Mouse (Mus musculus): Measurements from ENCODE around the gene Gsap. TPM values are rescaled to one million over a fixed set of nuclear protein-coding genes. Genes with fewer than 3 reads are reported as not detected.
"Not testable (repeated sequence)": the region's sequence is repeated elsewhere in the genome, so short reads cannot be mapped to it uniquely, and the experiment has no call there.

Gene Gsap
- 2.5 and 2.8 TPM in 2 replicates for polyA plus RNA-seq (2015; fragmentation: Nextera tagmentation; extraction: Ambion mirVana)

DNA sequence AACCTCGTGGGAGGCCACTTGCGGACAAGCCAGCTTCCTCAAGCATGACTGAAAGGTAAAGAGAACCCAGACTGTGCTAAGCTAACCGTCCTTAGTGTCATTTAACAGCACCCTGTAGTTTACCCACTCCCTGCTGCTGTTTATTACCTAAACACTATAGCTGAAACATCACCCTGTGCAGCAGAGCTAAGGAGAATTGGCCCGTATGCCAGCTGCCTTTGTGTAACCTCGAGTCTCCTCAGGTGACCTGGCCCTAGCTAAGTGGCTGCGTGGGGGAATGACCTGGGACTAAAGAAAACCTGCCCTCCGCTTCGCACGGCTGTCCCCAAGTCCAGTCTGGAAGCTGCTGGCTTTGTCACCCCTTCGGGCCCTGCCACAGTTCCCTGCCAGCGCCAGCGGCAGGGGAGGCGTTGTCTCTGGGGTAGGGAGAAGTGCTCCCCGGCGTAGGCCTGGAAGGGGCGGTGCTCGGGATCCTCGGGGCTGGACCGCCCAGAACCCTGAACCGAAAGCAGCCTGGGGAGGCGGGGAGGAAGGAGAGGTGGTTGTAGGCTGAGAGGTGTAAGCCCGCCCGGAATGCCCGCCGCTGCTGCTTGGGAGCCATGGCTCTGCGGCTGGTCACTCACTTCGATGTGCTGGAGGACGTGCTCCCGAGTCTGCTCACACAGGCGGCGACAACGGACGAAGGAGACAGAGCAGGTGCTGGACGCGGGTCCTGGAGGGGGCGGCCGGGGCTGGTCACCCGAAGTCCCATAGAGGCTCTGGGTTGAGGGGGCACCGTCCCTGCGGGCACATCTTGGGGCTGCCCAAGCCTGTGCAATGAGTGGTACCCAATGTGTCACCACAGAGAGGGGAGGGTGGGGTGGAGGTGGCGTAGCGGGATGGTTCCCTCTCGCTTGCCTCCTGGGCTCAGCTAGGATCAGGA is at the start of gene Gsap:
Gene Gsap, plus strand, starts transcription at position 492 of the 922 bp plus-strand sequence.
- peaks cover 10% of the 10 kb centered on the region; the same call in 1 of the 2 replicates for H3K4me1 ChIP-seq (ENCODE audit: insufficient read depth, low read length)
- no peaks in the 10 kb centered on the region for H3K9me3 ChIP-seq (ENCODE audit: low read length)
- WGBS: 4% methylated on average over 43 of the region's 43 CpGs
- H3K36me3 ChIP-seq (ENCODE audit: insufficient read depth, low read length): no peaks in the 10 kb centered on the region
- ATAC-seq (ENCODE audit: low FRiP score, low TSS enrichment): peak; percentile 95
- H3K27ac ChIP-seq (ENCODE audit: low read length): no peak within 1 kb of the TSS
- peak within 1 kb of the TSS; percentile 69 for H3K9ac ChIP-seq (replicated peaks; ENCODE audit: low read length)
- H3K4me2 ChIP-seq (replicated peaks; ENCODE audit: low read depth, low read length): peak within 1 kb of the TSS; percentile 89
- H3K4me3 ChIP-seq (ENCODE audit: low read length): peak within 1 kb of the TSS; percentile 61
- no peaks in the 10 kb centered on the region for H3K27me3 ChIP-seq (ENCODE audit: insufficient read depth, low read length)

DNA sequence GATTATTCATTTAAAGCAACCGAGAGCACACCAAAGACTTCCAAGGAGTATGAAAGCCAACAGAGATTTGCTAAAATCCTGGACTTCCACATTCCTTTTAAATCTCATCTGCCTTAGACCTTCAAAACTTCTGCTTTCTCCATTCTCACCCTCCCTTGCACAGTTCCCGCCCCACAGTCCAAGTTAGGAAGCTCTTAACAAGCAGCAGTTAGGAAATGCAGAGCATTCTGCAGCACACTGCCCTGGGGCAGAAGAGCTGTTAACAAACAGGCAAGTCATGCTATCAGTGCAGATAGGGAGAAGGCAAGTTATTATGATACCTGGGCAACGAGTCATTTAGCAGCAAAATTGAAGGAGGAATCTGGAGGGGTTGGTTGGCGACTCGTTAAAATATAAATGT is 49.5 kb upstream of the Gsap start:
- Histone ChIP-seq H3K4me3 (ENCODE audit: low read length) (no peak overlapping the region), H3K9me3 (ENCODE audit: low read length) (no peaks in the 10 kb centered on the region), H3K27ac (ENCODE audit: low read length) (no peak overlapping the region), H3K36me3 (ENCODE audit: insufficient read depth, low read length) (no peaks in the 10 kb centered on the region), H3K27me3 (ENCODE audit: insufficient read depth, low read length) (no peaks in the 10 kb centered on the region), H3K4me1 (ENCODE audit: insufficient read depth, low read length) (no peaks in the 10 kb centered on the region), H3K4me2 (replicated peaks; ENCODE audit: low read depth, low read length) (no peak overlapping the region), H3K9ac (replicated peaks; ENCODE audit: low read length) (no peak overlapping the region)
- WGBS: 74% methylated on average over 5 of the region's 5 CpGs
- no peak for ATAC-seq (ENCODE audit: low FRiP score, low TSS enrichment)

DNA sequence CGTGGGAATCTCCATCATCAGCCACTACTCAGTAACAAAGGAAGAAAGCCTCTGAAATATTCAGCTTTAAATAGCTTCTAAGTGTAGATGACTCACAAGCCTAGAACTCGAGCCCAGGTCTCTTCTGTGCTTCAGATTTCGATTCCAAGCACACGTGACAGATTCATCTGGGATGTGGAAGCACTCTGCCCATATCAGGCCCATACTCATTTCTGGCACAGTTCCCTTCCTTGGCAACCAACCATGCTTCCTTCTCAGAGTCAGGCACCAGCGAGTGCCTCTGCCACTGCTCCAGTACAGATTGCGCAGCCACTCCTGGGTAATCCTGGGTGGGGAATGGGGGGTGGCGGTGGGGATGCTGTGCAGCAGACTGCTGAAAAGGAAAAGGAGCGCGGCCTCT is 46.5 kb upstream of the Gsap start:
- Histone ChIP-seq H3K27ac (ENCODE audit: low read length) (no peak overlapping the region), H3K4me2 (replicated peaks; ENCODE audit: low read depth, low read length) (no peak overlapping the region), H3K36me3 (ENCODE audit: insufficient read depth, low read length) (no peaks in the 10 kb centered on the region), H3K4me1 (ENCODE audit: insufficient read depth, low read length) (peaks cover 3% of the 10 kb centered on the region; the same call in 1 of the 2 replicates), H3K4me3 (ENCODE audit: low read length) (no peak overlapping the region), H3K27me3 (ENCODE audit: insufficient read depth, low read length) (no peaks in the 10 kb centered on the region), H3K9ac (replicated peaks; ENCODE audit: low read length) (no peak overlapping the region), H3K9me3 (ENCODE audit: low read length) (no peaks in the 10 kb centered on the region)
- no peak for ATAC-seq (ENCODE audit: low FRiP score, low TSS enrichment)
- WGBS: 73% methylated on average over 9 of the region's 9 CpGs

DNA sequence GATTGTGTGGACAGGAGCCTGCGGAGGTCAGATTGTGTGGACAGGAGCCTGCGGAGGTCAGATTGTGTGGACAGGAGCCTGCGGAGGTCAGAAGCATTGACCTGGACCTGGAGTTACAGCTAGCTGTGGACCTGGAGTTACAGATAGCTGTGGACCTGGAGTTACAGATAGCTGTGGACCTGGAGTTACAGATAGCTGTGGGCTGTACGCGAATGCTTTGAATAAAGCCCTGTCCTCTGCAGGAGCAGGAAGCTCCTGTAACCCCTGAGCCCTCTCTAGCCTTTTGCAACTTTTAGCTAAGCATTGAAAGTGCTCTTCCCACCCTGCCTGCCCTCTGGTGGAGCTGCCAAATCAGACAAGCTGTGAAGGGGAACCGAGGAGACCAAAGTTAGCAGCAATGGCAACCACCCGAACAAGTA is 44.9 kb upstream of the Gsap start:
- not testable (repeated sequence) for H3K4me1 ChIP-seq (ENCODE audit: insufficient read depth, low read length); H3K4me2 ChIP-seq (replicated peaks; ENCODE audit: low read depth, low read length); H3K9ac ChIP-seq (replicated peaks; ENCODE audit: low read length); ATAC-seq (ENCODE audit: low FRiP score, low TSS enrichment); H3K9me3 ChIP-seq (ENCODE audit: low read length); H3K27ac ChIP-seq (ENCODE audit: low read length); H3K27me3 ChIP-seq (ENCODE audit: insufficient read depth, low read length); H3K36me3 ChIP-seq (ENCODE audit: insufficient read depth, low read length); H3K4me3 ChIP-seq (ENCODE audit: low read length)
- 68% methylated on average over 7 of the region's 7 CpGs for WGBS

DNA sequence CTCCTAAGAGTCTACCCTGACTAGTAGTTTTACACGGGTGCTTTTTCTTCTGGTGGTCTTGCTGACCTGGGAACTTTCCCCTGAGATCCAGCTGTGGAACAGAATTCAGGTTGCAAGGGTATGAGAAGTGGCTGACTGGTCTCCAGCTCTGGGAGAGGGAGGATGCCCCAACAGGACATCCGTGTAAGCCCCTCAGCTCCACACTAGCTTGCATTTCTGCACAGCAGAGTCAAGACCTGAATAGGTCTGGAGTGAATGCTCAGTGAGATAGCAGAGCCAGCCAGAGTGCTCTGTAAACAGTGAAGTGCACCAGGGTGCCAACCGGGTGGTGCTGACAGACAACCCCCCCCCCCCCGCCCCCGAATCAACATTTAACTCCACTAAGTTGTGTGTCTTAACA is 44.4 kb upstream of the Gsap start:
- ATAC-seq (ENCODE audit: low FRiP score, low TSS enrichment): no peak
- Histone ChIP-seq H3K9ac (replicated peaks; ENCODE audit: low read length) (no peak overlapping the region), H3K27ac (ENCODE audit: low read length) (no peak overlapping the region), H3K27me3 (ENCODE audit: insufficient read depth, low read length) (no peaks in the 10 kb centered on the region), H3K36me3 (ENCODE audit: insufficient read depth, low read length) (no peaks in the 10 kb centered on the region), H3K4me3 (ENCODE audit: low read length) (no peak overlapping the region), H3K4me2 (replicated peaks; ENCODE audit: low read depth, low read length) (no peak overlapping the region), H3K4me1 (ENCODE audit: insufficient read depth, low read length) (peaks cover 8% of the 10 kb centered on the region; the same call in 1 of the 2 replicates), H3K9me3 (ENCODE audit: low read length) (no peaks in the 10 kb centered on the region)
- WGBS: 63% methylated on average over 5 of the region's 5 CpGs

DNA sequence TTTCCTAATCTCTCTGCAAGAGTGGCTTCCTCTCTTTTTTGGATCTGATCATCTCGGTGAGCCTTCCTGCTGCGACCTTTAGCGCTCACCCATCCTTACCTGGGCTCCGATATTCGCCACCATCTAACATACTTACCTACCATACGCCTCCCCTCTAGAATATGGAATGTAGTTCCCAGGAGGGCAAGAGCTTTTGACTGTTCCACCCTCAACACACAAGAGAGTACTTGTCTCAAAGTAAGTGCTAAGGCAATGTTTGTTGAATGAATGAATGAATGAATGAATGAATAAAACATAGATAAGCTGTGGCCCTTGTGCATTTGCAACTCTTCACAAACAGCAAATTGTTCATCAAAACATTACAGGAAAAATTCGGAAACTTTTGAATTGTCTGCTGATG is 43.0 kb upstream of the Gsap start:
- H3K27ac ChIP-seq (ENCODE audit: low read length): no peak overlapping the region
- H3K4me3 ChIP-seq (ENCODE audit: low read length): no peak overlapping the region
- no peaks in the 10 kb centered on the region for H3K9me3 ChIP-seq (ENCODE audit: low read length)
- H3K27me3 ChIP-seq (ENCODE audit: insufficient read depth, low read length): no peaks in the 10 kb centered on the region
- H3K4me2 ChIP-seq (replicated peaks; ENCODE audit: low read depth, low read length): no peak overlapping the region
- WGBS: 92% methylated on average over 7 of the region's 7 CpGs
- H3K4me1 ChIP-seq (ENCODE audit: insufficient read depth, low read length): peaks cover 8% of the 10 kb centered on the region; the same call in 1 of the 2 replicates
- H3K9ac ChIP-seq (replicated peaks; ENCODE audit: low read length): no peak overlapping the region
- no peak for ATAC-seq (ENCODE audit: low FRiP score, low TSS enrichment)
- H3K36me3 ChIP-seq (ENCODE audit: insufficient read depth, low read length): no peaks in the 10 kb centered on the region

DNA sequence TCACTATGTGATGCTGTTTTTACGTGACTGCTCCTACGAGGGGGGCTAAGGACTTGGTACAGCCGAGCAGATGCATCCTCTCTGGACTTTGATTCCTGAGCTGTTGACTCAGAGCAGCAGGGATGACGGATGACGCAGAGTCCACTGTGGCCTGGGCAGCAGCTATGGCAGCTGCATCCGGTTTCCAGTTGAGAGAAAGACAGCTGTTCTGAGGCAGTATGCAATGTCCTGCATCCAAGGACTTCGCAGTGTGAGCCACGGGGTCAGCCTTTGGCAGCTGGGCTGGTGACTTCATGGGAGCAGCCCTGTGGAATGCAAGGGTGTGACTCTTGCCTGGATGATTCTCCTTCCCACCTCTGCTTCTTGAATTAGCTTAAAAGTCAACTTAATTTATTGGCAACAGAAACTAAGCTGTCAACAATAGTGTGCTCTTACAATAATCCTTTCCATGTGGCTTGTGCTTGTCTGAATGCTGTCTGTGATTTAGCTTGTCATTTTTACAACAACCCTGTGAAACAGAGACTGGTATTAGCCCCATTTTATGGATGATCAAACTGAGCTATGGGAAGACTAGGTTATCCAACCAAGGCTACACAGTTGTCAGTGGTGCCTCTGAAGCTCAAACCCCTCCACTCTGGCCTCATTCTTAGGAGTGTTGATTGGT is 41.4 kb upstream of the Gsap start:
- no peaks in the 10 kb centered on the region for H3K27me3 ChIP-seq (ENCODE audit: insufficient read depth, low read length)
- H3K27ac ChIP-seq (ENCODE audit: low read length): peak overlapping the region; percentile 50
- H3K9ac ChIP-seq (replicated peaks; ENCODE audit: low read length): no peak overlapping the region
- peak; percentile 96 for ATAC-seq (ENCODE audit: low FRiP score, low TSS enrichment)
- H3K4me2 ChIP-seq (replicated peaks; ENCODE audit: low read depth, low read length): no peak overlapping the region
- 9% methylated on average over 8 of the region's 8 CpGs for WGBS
- H3K4me3 ChIP-seq (ENCODE audit: low read length): no peak overlapping the region
- peaks cover 8% of the 10 kb centered on the region; the same call in 1 of the 2 replicates for H3K4me1 ChIP-seq (ENCODE audit: insufficient read depth, low read length)
- H3K36me3 ChIP-seq (ENCODE audit: insufficient read depth, low read length): no peaks in the 10 kb centered on the region
- no peaks in the 10 kb centered on the region for H3K9me3 ChIP-seq (ENCODE audit: low read length)

DNA sequence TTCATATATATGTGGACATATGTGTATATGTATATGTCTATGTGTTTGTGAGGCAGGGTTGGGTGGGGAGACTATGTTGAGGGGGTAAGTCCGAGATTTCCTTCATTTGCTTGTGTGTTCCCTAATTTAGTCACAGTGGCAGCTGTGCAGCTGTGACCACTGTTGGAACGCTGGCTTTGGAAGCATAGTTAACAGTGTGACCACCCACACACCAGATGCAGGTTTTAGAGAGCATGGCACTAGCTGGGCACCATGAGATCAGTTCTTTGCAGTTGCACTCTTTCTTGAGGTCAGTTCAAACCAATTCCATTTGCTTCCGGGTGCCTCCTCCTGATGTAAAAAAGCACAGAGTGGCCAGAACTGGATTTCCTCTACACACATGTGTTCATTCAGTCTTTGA is 37.7 kb upstream of the Gsap start:
- Histone ChIP-seq H3K9ac (replicated peaks; ENCODE audit: low read length) (no peak overlapping the region), H3K4me3 (ENCODE audit: low read length) (no peak overlapping the region), H3K27ac (ENCODE audit: low read length) (no peak overlapping the region), H3K36me3 (ENCODE audit: insufficient read depth, low read length) (no peaks in the 10 kb centered on the region), H3K27me3 (ENCODE audit: insufficient read depth, low read length) (no peaks in the 10 kb centered on the region), H3K4me2 (replicated peaks; ENCODE audit: low read depth, low read length) (no peak overlapping the region), H3K9me3 (ENCODE audit: low read length) (peaks cover 2% of the 10 kb centered on the region; the same call in 1 of the 2 replicates), H3K4me1 (ENCODE audit: insufficient read depth, low read length) (peaks cover 8% of the 10 kb centered on the region; the same call in 1 of the 2 replicates)
- no peak for ATAC-seq (ENCODE audit: low FRiP score, low TSS enrichment)
- 78% methylated on average over 3 of the region's 3 CpGs for WGBS

DNA sequence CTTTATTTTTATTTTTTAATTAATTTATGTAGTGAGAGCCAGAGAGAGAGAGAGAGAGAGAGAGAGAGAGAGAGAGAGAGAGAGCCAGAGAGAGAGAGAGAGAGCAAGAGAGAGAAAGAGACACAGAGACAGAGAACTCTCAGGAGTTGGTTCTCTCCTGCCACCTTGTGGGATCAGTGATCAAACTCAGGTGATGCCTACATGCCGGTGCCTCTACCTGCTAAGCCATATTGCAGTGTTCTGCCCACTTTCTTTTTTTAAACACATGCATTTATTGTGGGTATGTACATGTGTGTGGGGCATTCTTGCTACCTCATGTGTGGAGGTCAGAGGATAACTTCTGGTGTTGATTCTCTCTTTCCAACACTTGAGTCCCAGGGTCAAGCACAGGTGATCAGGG is 32.4 kb upstream of the Gsap start:
- WGBS: 76% methylated on average over 1 of the region's 1 CpGs
- Histone ChIP-seq H3K27ac (ENCODE audit: low read length) (no peak overlapping the region), H3K4me3 (ENCODE audit: low read length) (no peak overlapping the region), H3K4me1 (ENCODE audit: insufficient read depth, low read length) (no peaks in the 10 kb centered on the region), H3K36me3 (ENCODE audit: insufficient read depth, low read length) (no peaks in the 10 kb centered on the region), H3K9ac (replicated peaks; ENCODE audit: low read length) (no peak overlapping the region), H3K9me3 (ENCODE audit: low read length) (peaks cover 9% of the 10 kb centered on the region), H3K27me3 (ENCODE audit: insufficient read depth, low read length) (no peaks in the 10 kb centered on the region), H3K4me2 (replicated peaks; ENCODE audit: low read depth, low read length) (no peak overlapping the region)
- ATAC-seq (ENCODE audit: low FRiP score, low TSS enrichment): no peak

DNA sequence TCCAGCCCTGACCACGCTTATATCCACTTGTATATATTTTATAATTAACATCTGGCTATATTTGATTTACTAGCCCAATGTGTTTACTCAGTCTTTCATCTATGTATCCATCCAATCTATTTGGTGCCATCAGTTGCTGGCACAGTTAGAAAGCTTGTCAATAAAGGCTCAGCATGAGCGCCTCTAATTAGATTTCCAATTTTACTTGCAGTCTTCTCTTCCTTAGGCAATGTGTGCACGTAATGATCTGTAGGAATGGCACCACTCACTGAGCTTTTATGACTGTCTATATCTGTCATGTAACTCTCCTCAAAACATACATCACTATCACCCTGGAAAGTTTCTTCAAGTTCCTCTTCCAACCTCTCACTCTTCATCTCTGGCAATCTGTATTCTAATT is 29.3 kb upstream of the Gsap start:
- 84% methylated on average over 3 of the region's 3 CpGs for WGBS
- Histone ChIP-seq H3K9me3 (ENCODE audit: low read length) (peaks cover 7% of the 10 kb centered on the region), H3K27ac (ENCODE audit: low read length) (no peak overlapping the region)

More for the DNA sequence above, 29.3 kb upstream of the Gsap start:
- no peak for ATAC-seq (ENCODE audit: low FRiP score, low TSS enrichment)
- no peak overlapping the region for H3K4me2 ChIP-seq (replicated peaks; ENCODE audit: low read depth, low read length)
- H3K27me3 ChIP-seq (ENCODE audit: insufficient read depth, low read length): no peaks in the 10 kb centered on the region
- H3K4me3 ChIP-seq (ENCODE audit: low read length): no peak overlapping the region
- H3K36me3 ChIP-seq (ENCODE audit: insufficient read depth, low read length): no peaks in the 10 kb centered on the region
- H3K4me1 ChIP-seq (ENCODE audit: insufficient read depth, low read length): no peaks in the 10 kb centered on the region
- no peak overlapping the region for H3K9ac ChIP-seq (replicated peaks; ENCODE audit: low read length)
